Comparison of ENCODE assay signal across 17 mouse cellular contexts in the genomic region with DNA sequence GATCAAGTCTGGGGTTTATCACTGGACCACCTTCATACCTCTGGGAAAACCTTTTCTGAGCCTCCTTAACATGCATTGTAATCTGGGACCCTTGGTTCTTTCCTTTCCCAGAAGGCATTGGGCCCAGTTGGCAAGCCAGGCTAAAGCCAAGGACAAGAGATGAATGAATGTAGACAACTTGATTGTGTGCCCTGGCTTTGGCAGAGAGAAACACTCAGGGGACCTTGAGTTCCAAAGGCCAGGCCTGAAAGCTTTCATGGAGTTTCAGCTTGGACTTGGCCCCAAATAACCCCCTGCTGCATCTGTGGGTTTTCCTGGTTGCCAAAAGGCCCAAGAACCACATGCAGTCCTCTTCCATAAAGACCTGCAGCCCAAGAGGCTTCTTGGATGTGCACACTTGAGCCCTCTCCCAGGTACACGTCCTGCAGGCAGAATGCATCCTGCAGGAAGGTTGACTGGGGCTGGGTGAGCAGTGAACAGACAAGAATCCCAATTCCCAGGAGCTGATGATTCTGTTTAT.
DNase-seq lines count a peak whose midpoint lies in the region; ATAC-seq and TF ChIP-seq lines count a peak whose summit lies in the region.
"Had no signal": no experiment of that assay in that cellular context is flagged by ENCODE, and none has a peak within 500 bp of the region (broad histone marks: within the 10 kb centered on the region; RNA-seq: fewer than 3 reads in every experiment).

No protein-coding gene starts in this region.

- DNase-seq in heart, adult 11 months, result peak; percentile 90
- peak; percentile 4 for DNase-seq in layer of hippocampus, adult 9-11 months
- no peak for DNase-seq in layer of hippocampus, adult 2 months (ENCODE audit: low spot score in 2 of 2)
- peak; percentile 10 for DNase-seq in testis, postnatal 14 days (ENCODE audit: low spot score)
- DNase-seq in testis, postnatal 10 days (ENCODE audit: low spot score), result no peak
- no peak for DNase-seq in stomach, postnatal 0 days (ENCODE audit: low spot score)
- DNase-seq: cerebellum, adult 11-12 months; thymus, postnatal 4 days had no signal

- TF ChIP-seq EP300 in stomach, postnatal 0 days (optimal IDR thresholded peaks at IDR 0.05), result no peak

- H3K27ac ChIP-seq in heart, embryonic 11.5 days (ENCODE audit: low read depth, low read length), result no peak overlapping the region
- no peak overlapping the region for H3K27ac ChIP-seq in layer of hippocampus, adult 2 months
- no peak overlapping the region for H3K27ac ChIP-seq in stomach, postnatal 0 days (replicated peaks)
- H3K27ac ChIP-seq: embryonic facial prominence, embryonic 10.5 days; hindbrain, embryonic 12.5 days; liver, embryonic 14.5 days; lung, embryonic 15.5 days; macrophage; midbrain, embryonic 10.5 days had no signal

- H3K9ac ChIP-seq in heart, embryonic 11.5 days (ENCODE audit: low read depth, low read length), result no peak overlapping the region
- H3K9ac ChIP-seq in stomach, postnatal 0 days (ENCODE audit: low read length), result no peak overlapping the region
- H3K9ac ChIP-seq: hindbrain, embryonic 12.5 days; liver, embryonic 14.5 days; lung, embryonic 15.5 days had no signal

- H3K36me3 ChIP-seq in heart, embryonic 11.5 days (ENCODE audit: control insufficient read depth, insufficient read depth, low read length), result no peaks in the 10 kb centered on the region
- no peaks in the 10 kb centered on the region for H3K36me3 ChIP-seq in stomach, postnatal 0 days (ENCODE audit: control insufficient read depth, insufficient read depth, low read length)
- H3K36me3 ChIP-seq: embryonic facial prominence, embryonic 10.5 days; hindbrain, embryonic 12.5 days; lung, embryonic 15.5 days; midbrain, embryonic 10.5 days had no signal

- ATAC-seq in heart, embryonic 11.5 days (replicated peaks; ENCODE audit: insufficient number of reproducible peaks, low FRiP score, low TSS enrichment), result no peak
- ATAC-seq in stomach, postnatal 0 days (ENCODE audit: low FRiP score, low TSS enrichment), result no peak
- ATAC-seq in CD4-positive, CD25-positive, alpha-beta regulatory T cell, adult 4 months, result no peak

- H3K9me3 ChIP-seq in heart, embryonic 11.5 days (replicated peaks; ENCODE audit: control insufficient read depth, low read length), result no peaks in the 10 kb centered on the region
- no peaks in the 10 kb centered on the region for H3K9me3 ChIP-seq in stomach, postnatal 0 days (ENCODE audit: control insufficient read depth, low read length)
- H3K9me3 ChIP-seq: embryonic facial prominence, embryonic 10.5 days; hindbrain, embryonic 12.5 days; lung, embryonic 15.5 days; midbrain, embryonic 10.5 days had no signal

- TF ChIP-seq CTCF in layer of hippocampus, adult 2 months (conservative IDR thresholded peaks at IDR 0.05), result no peak
- TF ChIP-seq CTCF in stomach, postnatal 0 days (IDR thresholded peaks at IDR 0.05; ENCODE audit: low read depth), result no peak

- 69% methylated on average over 1 of the region's 1 CpGs for WGBS in heart, embryonic 11.5 days (ENCODE audit: insufficient replicate concordance)
- WGBS in stomach, postnatal 0 days, result 76% methylated on average over 1 of the region's 1 CpGs

- no peaks in the 10 kb centered on the region for H3K4me1 ChIP-seq in heart, embryonic 11.5 days (ENCODE audit: control insufficient read depth, insufficient read depth, low read length)
- H3K4me1 ChIP-seq in stomach, postnatal 0 days (replicated peaks; ENCODE audit: control insufficient read depth, insufficient read depth), result no peaks in the 10 kb centered on the region
- H3K4me1 ChIP-seq: hindbrain, embryonic 12.5 days; lung, embryonic 15.5 days; midbrain, embryonic 10.5 days had no signal

- no peak overlapping the region for H3K4me3 ChIP-seq in heart, embryonic 11.5 days (ENCODE audit: low read depth, low read length)
- H3K4me3 ChIP-seq in layer of hippocampus, adult 2 months, result no peak overlapping the region
- no peak overlapping the region for H3K4me3 ChIP-seq in stomach, postnatal 0 days (ENCODE audit: low read depth, low read length)
- H3K4me3 ChIP-seq: embryonic facial prominence, embryonic 10.5 days; hindbrain, embryonic 12.5 days; lung, embryonic 15.5 days; midbrain, embryonic 10.5 days had no signal

- no peaks in the 10 kb centered on the region for H3K27me3 ChIP-seq in heart, embryonic 11.5 days (ENCODE audit: control insufficient read depth, insufficient read depth, low read length)
- no peaks in the 10 kb centered on the region for H3K27me3 ChIP-seq in stomach, postnatal 0 days (ENCODE audit: control insufficient read depth, insufficient read depth, low read length)
- H3K27me3 ChIP-seq: CH12.LX; hindbrain, embryonic 12.5 days; lung, embryonic 15.5 days had no signal

- no peak overlapping the region for H3K4me2 ChIP-seq in heart, embryonic 11.5 days
- no peak overlapping the region for H3K4me2 ChIP-seq in stomach, postnatal 0 days (replicated peaks; ENCODE audit: low read depth)
- H3K4me2 ChIP-seq: hindbrain, embryonic 12.5 days; lung, embryonic 15.5 days had no signal

Comparison
In these comparisons a context has a peak if more than half of its experiments do, and no peak if none do; other contexts are left out.
1. DNase-seq: peak in heart, adult 11 months (single experiment), layer of hippocampus, adult 9-11 months (single experiment) and testis, postnatal 14 days (single experiment); none in layer of hippocampus, adult 2 months (0 of 2), testis, postnatal 10 days (single experiment) and stomach, postnatal 0 days (single experiment).